Mouse (Mus musculus) neural tube, embryonic 13.5 days (tissue): ENCODE results near the gene Tfap4. TPM values are rescaled to one million over a fixed set of nuclear protein-coding genes. Genes with fewer than 3 reads are reported as not detected.

Experiments used
- ATAC-seq: fragments of 200-750 bp; cut with Nextera tagmentation; 2 replicates; pipeline ENCODE4 v1.8.0; 2017; ENCODE audit warnings: low read depth, mild to moderate bottlenecking, moderate TSS enrichment, moderate library complexity
- H3K27ac ChIP-seq: fragments of 300-500 bp; sonication (generic); replicated peaks from 2 replicates; pipeline ENCODE4 v1.5.1; 2015; ENCODE audit warnings: moderate library complexity, mild to moderate bottlenecking, inconsistent platforms
- H3K27me3 ChIP-seq: fragments of 300-500 bp; sonication (generic); 2 replicates; pipeline ENCODE4 v1.6.1; 2015; ENCODE audit warnings: mild to moderate bottlenecking, inconsistent platforms
- H3K36me3 ChIP-seq: fragments of 300-500 bp; sonication (generic); 2 replicates; pipeline ENCODE4 v1.6.1; 2015; ENCODE audit warnings: mild to moderate bottlenecking, inconsistent platforms
- H3K4me1 ChIP-seq: fragments of 300-500 bp; sonication (generic); replicated peaks from 2 replicates; pipeline ENCODE4 v1.6.1; 2015; ENCODE audit warnings: inconsistent platforms
- H3K4me2 ChIP-seq: fragments of 300-500 bp; sonication (generic); 2 replicates; pipeline ENCODE4 v1.6.1; 2015; ENCODE audit warnings: inconsistent platforms, mild to moderate bottlenecking, moderate library complexity
- H3K4me3 ChIP-seq: fragments of 300-500 bp; sonication (generic); 2 replicates; pipeline ENCODE4 v1.5.1; 2015; ENCODE audit warnings: mild to moderate bottlenecking, inconsistent platforms
- H3K9ac ChIP-seq: fragments of 300-500 bp; sonication (generic); 2 replicates; pipeline ENCODE4 v1.6.1; 2015; ENCODE audit warnings: moderate library complexity, mild to moderate bottlenecking, inconsistent platforms
- H3K9me3 ChIP-seq: fragments of 300-500 bp; sonication (generic); 2 replicates; pipeline ENCODE4 v1.6.1; 2016; ENCODE audit warnings: inconsistent platforms
- WGBS: fragments of 180-500 bp; shearing (Covaris S2); methylation state at CpG from one replicate; pipeline ENCODE4 v1.1.7; 2015; 5-methylcytosine and 5-hydroxymethylcytosine counted together
- polyA plus RNA-seq: library from polyadenylated mRNA; unstranded; fragments of >200 nt; fragmentation: Nextera tagmentation; extraction: Ambion mirVana; gene quantifications from 2 replicates; pipeline ENCODE4 v1.2.1, GENCODE M21; 2015

The Tfap4 gene
- polyA plus RNA-seq, 1 experiment from 2014 or later: 10.2 TPM

- Histone ChIP-seq H3K27ac (no peak overlapping the region), H3K36me3 (no peaks in the 10 kb centered on the region), H3K9ac (no peak overlapping the region), H3K4me2 (no peak overlapping the region), H3K27me3 (no peaks in the 10 kb centered on the region), H3K4me3 (no peak overlapping the region), H3K4me1 (peaks cover 12% of the 10 kb centered on the region), H3K9me3 (0 out of 2 replicates have a peak, but pooled peaks cover 4% of the 10 kb centered on the region)
- ATAC-seq: no peak
- 33% methylated on average over 8 of the region's 8 CpGs for WGBS
Measured at GRCm38 (mm10) chr16:4522879-4523278, 36.8 kb downstream of the Tfap4 start.

GRCm38 (mm10) chr16:4521735-4522530 is 37.7 kb downstream of the Tfap4 start:
- H3K4me2 ChIP-seq: no peak overlapping the region
- no peak for ATAC-seq
- WGBS: 63% methylated on average over 5 of the region's 5 CpGs

GRCm38 (mm10) chr16:4521074-4521667 is 38.5 kb downstream of the Tfap4 start:
- Histone ChIP-seq H3K9ac (no peak overlapping the region), H3K27me3 (no peaks in the 10 kb centered on the region), H3K4me3 (no peak overlapping the region), H3K27ac (no peak overlapping the region), H3K9me3 (no peaks in the 10 kb centered on the region), H3K4me2 (no peak overlapping the region), H3K36me3 (no peaks in the 10 kb centered on the region), H3K4me1 (peaks cover 12% of the 10 kb centered on the region)
- no peak for ATAC-seq
- 78% methylated on average over 4 of the region's 4 CpGs for WGBS

More at GRCm38 (mm10) chr16:4521735-4522530, 37.7 kb downstream of the Tfap4 start:
- H3K27ac ChIP-seq: no peak overlapping the region
- no peaks in the 10 kb centered on the region for H3K36me3 ChIP-seq
- H3K4me3 ChIP-seq: no peak overlapping the region
- H3K27me3 ChIP-seq: no peaks in the 10 kb centered on the region
- no peaks in the 10 kb centered on the region for H3K9me3 ChIP-seq
- H3K4me1 ChIP-seq: peaks cover 12% of the 10 kb centered on the region
- H3K9ac ChIP-seq: no peak overlapping the region

GRCm38 (mm10) chr16:4520673-4521072 is 39.0 kb downstream of the Tfap4 start:
- Histone ChIP-seq H3K9me3 (no peaks in the 10 kb centered on the region), H3K36me3 (no peaks in the 10 kb centered on the region), H3K4me2 (no peak overlapping the region), H3K9ac (no peak overlapping the region), H3K4me3 (no peak overlapping the region), H3K27me3 (no peaks in the 10 kb centered on the region), H3K27ac (no peak overlapping the region), H3K4me1 (peaks cover 12% of the 10 kb centered on the region)
- WGBS: 64% methylated on average over 8 of the region's 8 CpGs
- ATAC-seq: no peak

- 89% methylated on average over 2 of the region's 2 CpGs for WGBS
- H3K36me3 ChIP-seq: no peaks in the 10 kb centered on the region
- H3K9ac ChIP-seq: no peak overlapping the region
- H3K4me3 ChIP-seq: no peak overlapping the region
- no peaks in the 10 kb centered on the region for H3K9me3 ChIP-seq
- no peaks in the 10 kb centered on the region for H3K27me3 ChIP-seq
- no peak for ATAC-seq
- no peak overlapping the region for H3K4me2 ChIP-seq
- peaks cover 12% of the 10 kb centered on the region for H3K4me1 ChIP-seq
- no peak overlapping the region for H3K27ac ChIP-seq
Measured at GRCm38 (mm10) chr16:4519825-4520224, 39.8 kb downstream of the Tfap4 start.

GRCm38 (mm10) chr16:4519157-4519556 is 40.5 kb downstream of the Tfap4 start:
- no peak overlapping the region for H3K9ac ChIP-seq
- ATAC-seq: no peak
- H3K27ac ChIP-seq: peak overlapping the region; percentile 4; the same call in 1 of the 2 replicates
- no peaks in the 10 kb centered on the region for H3K9me3 ChIP-seq
- H3K4me3 ChIP-seq: no peak overlapping the region
- H3K36me3 ChIP-seq: no peaks in the 10 kb centered on the region
- 56% methylated on average over 4 of the region's 4 CpGs for WGBS
- no peaks in the 10 kb centered on the region for H3K27me3 ChIP-seq
- H3K4me1 ChIP-seq: peaks cover 12% of the 10 kb centered on the region
- H3K4me2 ChIP-seq: no peak overlapping the region

GRCm38 (mm10) chr16:4517906-4518305 is 41.7 kb downstream of the Tfap4 start:
- WGBS: 88% methylated on average over 2 of the region's 2 CpGs
- Histone ChIP-seq H3K9me3 (no peaks in the 10 kb centered on the region), H3K4me2 (no peak overlapping the region), H3K27ac (no peak overlapping the region), H3K4me1 (peaks cover 9% of the 10 kb centered on the region), H3K9ac (no peak overlapping the region), H3K4me3 (no peak overlapping the region), H3K36me3 (no peaks in the 10 kb centered on the region), H3K27me3 (no peaks in the 10 kb centered on the region)
- ATAC-seq: no peak

GRCm38 (mm10) chr16:4514383-4514782 is 45.3 kb downstream of the Tfap4 start:
- Histone ChIP-seq H3K9ac (no peak overlapping the region), H3K9me3 (no peaks in the 10 kb centered on the region), H3K4me1 (peaks cover 5% of the 10 kb centered on the region), H3K4me2 (no peak overlapping the region), H3K4me3 (no peak overlapping the region), H3K36me3 (no peaks in the 10 kb centered on the region), H3K27ac (no peak overlapping the region), H3K27me3 (no peaks in the 10 kb centered on the region)
- ATAC-seq: no peak
- whole genome bisulfite sequencing: 87% methylated on average over 3 of the region's 3 CpGs

GRCm38 (mm10) chr16:4512661-4513438 is 46.8 kb downstream of the Tfap4 start:
- Histone ChIP-seq H3K4me2 (no peak overlapping the region), H3K4me3 (no peak overlapping the region), H3K27ac (no peak overlapping the region), H3K27me3 (no peaks in the 10 kb centered on the region), H3K36me3 (no peaks in the 10 kb centered on the region), H3K9me3 (no peaks in the 10 kb centered on the region), H3K4me1 (no peaks in the 10 kb centered on the region), H3K9ac (no peak overlapping the region)
- no peak for ATAC-seq
- WGBS: 82% methylated on average over 3 of the region's 3 CpGs

- Histone ChIP-seq H3K27me3 (no peaks in the 10 kb centered on the region), H3K9ac (no peak overlapping the region), H3K4me3 (no peak overlapping the region), H3K4me2 (no peak overlapping the region), H3K4me1 (no peaks in the 10 kb centered on the region), H3K36me3 (no peaks in the 10 kb centered on the region), H3K27ac (no peak overlapping the region), H3K9me3 (no peaks in the 10 kb centered on the region)
- no peak for ATAC-seq
- 91% methylated on average over 2 of the region's 2 CpGs for WGBS
Measured at GRCm38 (mm10) chr16:4511371-4511770, 48.3 kb downstream of the Tfap4 start.

- H3K4me2 ChIP-seq: no peak overlapping the region
- no peak overlapping the region for H3K27ac ChIP-seq
- no peaks in the 10 kb centered on the region for H3K4me1 ChIP-seq
- H3K36me3 ChIP-seq: no peaks in the 10 kb centered on the region
- no peak for ATAC-seq
- no peak overlapping the region for H3K9ac ChIP-seq
- H3K27me3 ChIP-seq: no peaks in the 10 kb centered on the region
- H3K4me3 ChIP-seq: no peak overlapping the region
- H3K9me3 ChIP-seq: no peaks in the 10 kb centered on the region
- 82% methylated on average over 3 of the region's 3 CpGs for WGBS
Measured at GRCm38 (mm10) chr16:4506181-4506580, 53.5 kb downstream of the Tfap4 start.

GRCm38 (mm10) chr16:4503495-4503894 is 56.2 kb downstream of the Tfap4 start:
- Histone ChIP-seq H3K4me1 (no peaks in the 10 kb centered on the region), H3K4me3 (no peak overlapping the region), H3K36me3 (no peaks in the 10 kb centered on the region), H3K9ac (no peak overlapping the region), H3K27me3 (no peaks in the 10 kb centered on the region), H3K9me3 (no peaks in the 10 kb centered on the region), H3K4me2 (no peak overlapping the region), H3K27ac (no peak overlapping the region)
- ATAC-seq: no peak
- 90% methylated on average over 1 of the region's 1 CpGs for WGBS
